Mouse (Mus musculus): ENCODE data around the gene Fsip1. TPM values are rescaled to one million over a fixed set of nuclear protein-coding genes. Genes with fewer than 3 reads are reported as not detected.

Gene Fsip1
- polyA plus RNA-seq, 2 experiments = 0.32 to 0.40 TPM

- no peak overlapping the region for H3K9ac ChIP-seq (ENCODE audit: low read depth, low read length, severe bottlenecking)
- TF ChIP-seq POLR2A (IDR thresholded peaks at IDR 0.05; ENCODE audit: borderline replicate concordance, extremely low read depth, insufficient read depth, insufficient read length) = no peak
- DNase-seq (ENCODE audit: low spot score) = no peak
Observed at GRCm38 (mm10) chr2:118209712-118210111, 47.1 kb downstream of the Fsip1 start.

GRCm38 (mm10) chr2:118208651-118209050 is 48.1 kb downstream of the Fsip1 start:
- no peak for DNase-seq (ENCODE audit: low spot score)
- H3K4me2 ChIP-seq (replicated peaks; ENCODE audit: low read depth, low read length, severe bottlenecking) = no peak overlapping the region
- H3K4me1 ChIP-seq (ENCODE audit: control insufficient read depth, insufficient read depth, low read length) = peaks cover 11% of the 10 kb centered on the region
- H3K9ac ChIP-seq (ENCODE audit: low read depth, low read length, severe bottlenecking) = no peak overlapping the region
- no peaks in the 10 kb centered on the region for H3K9me3 ChIP-seq (ENCODE audit: control insufficient read depth, low read length)
- H3K36me3 ChIP-seq (ENCODE audit: control insufficient read depth, insufficient read depth, low read length) = no peaks in the 10 kb centered on the region
- H3K27ac ChIP-seq (replicated peaks; ENCODE audit: low read depth, low read length) = no peak overlapping the region
- 0 out of 2 replicates have a peak, but pooled peaks cover 2% of the 10 kb centered on the region for H3K27me3 ChIP-seq (ENCODE audit: control insufficient read depth, insufficient read depth, low read length)
- H3K4me3 ChIP-seq (replicated peaks; ENCODE audit: low read length) = no peak overlapping the region
- 26% methylated on average over 5 of the region's 5 CpGs for WGBS
- no peak for ATAC-seq (ENCODE audit: low FRiP score, low read depth)
- TF ChIP-seq POLR2A (IDR thresholded peaks at IDR 0.05; ENCODE audit: borderline replicate concordance, extremely low read depth, insufficient read depth, insufficient read length) = no peak

More at GRCm38 (mm10) chr2:118209712-118210111, 47.1 kb downstream of the Fsip1 start:
- 80% methylated on average over 5 of the region's 5 CpGs for WGBS
- no peak overlapping the region for H3K4me3 ChIP-seq (replicated peaks; ENCODE audit: low read length)
- no peaks in the 10 kb centered on the region for H3K9me3 ChIP-seq (ENCODE audit: control insufficient read depth, low read length)
- no peak overlapping the region for H3K27ac ChIP-seq (replicated peaks; ENCODE audit: low read depth, low read length)
- ATAC-seq (ENCODE audit: low FRiP score, low read depth) = no peak
- no peaks in the 10 kb centered on the region for H3K27me3 ChIP-seq (ENCODE audit: control insufficient read depth, insufficient read depth, low read length)
- no peaks in the 10 kb centered on the region for H3K36me3 ChIP-seq (ENCODE audit: control insufficient read depth, insufficient read depth, low read length)
- H3K4me2 ChIP-seq (replicated peaks; ENCODE audit: low read depth, low read length, severe bottlenecking) = no peak overlapping the region
- peaks cover 4% of the 10 kb centered on the region for H3K4me1 ChIP-seq (ENCODE audit: control insufficient read depth, insufficient read depth, low read length)

GRCm38 (mm10) chr2:118205991-118206585 is 50.7 kb downstream of the Fsip1 start:
- no peak overlapping the region for H3K27ac ChIP-seq (replicated peaks; ENCODE audit: low read depth, low read length)
- peaks cover 11% of the 10 kb centered on the region for H3K4me1 ChIP-seq (ENCODE audit: control insufficient read depth, insufficient read depth, low read length)
- DNase-seq (ENCODE audit: low spot score) (no peak), ATAC-seq (ENCODE audit: low FRiP score, low read depth) (no peak)
- no peak overlapping the region for H3K4me3 ChIP-seq (replicated peaks; ENCODE audit: low read length)
- H3K4me2 ChIP-seq (replicated peaks; ENCODE audit: low read depth, low read length, severe bottlenecking) = no peak overlapping the region
- no peak for TF ChIP-seq POLR2A (IDR thresholded peaks at IDR 0.05; ENCODE audit: borderline replicate concordance, extremely low read depth, insufficient read depth, insufficient read length)
- H3K36me3 ChIP-seq (ENCODE audit: control insufficient read depth, insufficient read depth, low read length) = no peaks in the 10 kb centered on the region
- 0 out of 2 replicates have a peak, but pooled peaks cover 4% of the 10 kb centered on the region for H3K27me3 ChIP-seq (ENCODE audit: control insufficient read depth, insufficient read depth, low read length)
- no peaks in the 10 kb centered on the region for H3K9me3 ChIP-seq (ENCODE audit: control insufficient read depth, low read length)
- 41% methylated on average over 8 of the region's 8 CpGs for WGBS
- no peak overlapping the region for H3K9ac ChIP-seq (ENCODE audit: low read depth, low read length, severe bottlenecking)

GRCm38 (mm10) chr2:118204646-118205045 is 52.1 kb downstream of the Fsip1 start:
- H3K9me3 ChIP-seq (ENCODE audit: control insufficient read depth, low read length) = no peaks in the 10 kb centered on the region
- 0 out of 2 replicates have a peak, but pooled peaks cover 4% of the 10 kb centered on the region for H3K27me3 ChIP-seq (ENCODE audit: control insufficient read depth, insufficient read depth, low read length)
- no peak overlapping the region for H3K4me3 ChIP-seq (replicated peaks; ENCODE audit: low read length)
- 69% methylated on average over 4 of the region's 4 CpGs for WGBS
- no peak overlapping the region for H3K27ac ChIP-seq (replicated peaks; ENCODE audit: low read depth, low read length)
- DNase-seq (ENCODE audit: low spot score) (no peak), ATAC-seq (ENCODE audit: low FRiP score, low read depth) (no peak)
- H3K4me2 ChIP-seq (replicated peaks; ENCODE audit: low read depth, low read length, severe bottlenecking) = no peak overlapping the region
- TF ChIP-seq POLR2A (IDR thresholded peaks at IDR 0.05; ENCODE audit: borderline replicate concordance, extremely low read depth, insufficient read depth, insufficient read length) = no peak
- no peaks in the 10 kb centered on the region for H3K36me3 ChIP-seq (ENCODE audit: control insufficient read depth, insufficient read depth, low read length)
- H3K4me1 ChIP-seq (ENCODE audit: control insufficient read depth, insufficient read depth, low read length) = peaks cover 11% of the 10 kb centered on the region; the same call in 1 of the 2 replicates
- H3K9ac ChIP-seq (ENCODE audit: low read depth, low read length, severe bottlenecking) = no peak overlapping the region

- 0 out of 2 replicates have a peak overlapping the region, but pooled peaks have one; percentile 11 for H3K4me2 ChIP-seq (replicated peaks; ENCODE audit: low read depth, low read length, severe bottlenecking)
- ATAC-seq (ENCODE audit: low FRiP score, low read depth) = no peak
- H3K4me1 ChIP-seq (ENCODE audit: control insufficient read depth, insufficient read depth, low read length) = peaks cover 11% of the 10 kb centered on the region; the same call in 1 of the 2 replicates
- no peak overlapping the region for H3K9ac ChIP-seq (ENCODE audit: low read depth, low read length, severe bottlenecking)
- H3K27me3 ChIP-seq (ENCODE audit: control insufficient read depth, insufficient read depth, low read length) = 0 out of 2 replicates have a peak, but pooled peaks cover 4% of the 10 kb centered on the region
- H3K27ac ChIP-seq (replicated peaks; ENCODE audit: low read depth, low read length) = no peak overlapping the region
- no peak overlapping the region for H3K4me3 ChIP-seq (replicated peaks; ENCODE audit: low read length)
- no peaks in the 10 kb centered on the region for H3K36me3 ChIP-seq (ENCODE audit: control insufficient read depth, insufficient read depth, low read length)
- TF ChIP-seq POLR2A (IDR thresholded peaks at IDR 0.05; ENCODE audit: borderline replicate concordance, extremely low read depth, insufficient read depth, insufficient read length) = no peak
- DNase-seq (ENCODE audit: low spot score) = no peak
- WGBS = 8% methylated on average over 16 of the region's 16 CpGs
- H3K9me3 ChIP-seq (ENCODE audit: control insufficient read depth, low read length) = no peaks in the 10 kb centered on the region
Observed at GRCm38 (mm10) chr2:118203739-118204461, 52.9 kb downstream of the Fsip1 start.
